Mouse (Mus musculus) midbrain, embryonic 11.5 days (tissue): Measurements from ENCODE around the gene Sbno1. TPM values are rescaled to one million over a fixed set of nuclear protein-coding genes. Genes with fewer than 3 reads are reported as not detected.

ENCODE experiments used
- ATAC-seq: fragments of 200-750 bp; cut with Nextera tagmentation; 2 replicates; pipeline ENCODE4 v1.8.0; 2017; ENCODE audit warnings: moderate TSS enrichment, moderate library complexity; ENCODE audit not compliant: low FRiP score
- DNase-seq: peaks from one replicate; pipeline ENCODE4 v3.0.0; 2015; ENCODE audit warnings: low spot score; ENCODE audit errors: missing footprints
- H3K27ac ChIP-seq: fragments of 300-500 bp; sonication (generic); 2 replicates; pipeline ENCODE4 v1.5.1; 2014; ENCODE audit warnings: low read depth, low read length
- H3K27me3 ChIP-seq: fragments of 300-500 bp; sonication (generic); 2 replicates; pipeline ENCODE4 v1.6.1; 2014; ENCODE audit warnings: mild to moderate bottlenecking, low read length, moderate library complexity, mixed read lengths; ENCODE audit not compliant: control insufficient read depth, insufficient read depth
- H3K36me3 ChIP-seq: fragments of 300-500 bp; sonication (generic); 2 replicates; pipeline ENCODE4 v1.6.1; 2014; ENCODE audit warnings: mild to moderate bottlenecking, low read length, moderate library complexity, mixed read lengths; ENCODE audit not compliant: control insufficient read depth, insufficient read depth
- H3K4me1 ChIP-seq: fragments of 300-500 bp; sonication (generic); 2 replicates; pipeline ENCODE4 v1.6.1; 2014; ENCODE audit warnings: low read length; ENCODE audit not compliant: control insufficient read depth, insufficient read depth
- H3K4me2 ChIP-seq: fragments of 300-500 bp; sonication (generic); 2 replicates; pipeline ENCODE4 v1.6.1; 2014; ENCODE audit warnings: mild to moderate bottlenecking, moderate library complexity
- H3K4me3 ChIP-seq: fragments of 300-500 bp; sonication (generic); 2 replicates; pipeline ENCODE4 v1.5.1; 2014; ENCODE audit warnings: low read depth, low read length
- H3K9ac ChIP-seq: fragments of 300-500 bp; sonication (generic); 2 replicates; pipeline ENCODE4 v1.6.1; 2014; ENCODE audit warnings: low read length
- H3K9me3 ChIP-seq: fragments of 300-500 bp; sonication (generic); 2 replicates; pipeline ENCODE4 v1.6.1; 2016; ENCODE audit warnings: low read length; ENCODE audit not compliant: control insufficient read depth
- WGBS: fragments of 180-500 bp; shearing (Covaris S2); extraction: QIAGEN DNeasy Blood & Tissue Kit; methylation state at CpG from one replicate; pipeline ENCODE4 v1.1.7; 2014; 5-methylcytosine and 5-hydroxymethylcytosine counted together
- microRNA-seq: library from miRNA; unstranded; fragments of <30 nt; microRNA quantifications from one replicate; pipeline ENCODE4, GENCODE M21; 2017
- polyA plus RNA-seq: library from polyadenylated mRNA; unstranded; fragments of >200 nt; fragmentation: Nextera tagmentation; extraction: Ambion mirVana; gene quantifications from 2 replicates; pipeline ENCODE4 v1.2.1, GENCODE M21; 2014

Gene Sbno1
- polyA plus RNA-seq, 1 experiment from 2014 or later: 78.6 TPM

DNA sequence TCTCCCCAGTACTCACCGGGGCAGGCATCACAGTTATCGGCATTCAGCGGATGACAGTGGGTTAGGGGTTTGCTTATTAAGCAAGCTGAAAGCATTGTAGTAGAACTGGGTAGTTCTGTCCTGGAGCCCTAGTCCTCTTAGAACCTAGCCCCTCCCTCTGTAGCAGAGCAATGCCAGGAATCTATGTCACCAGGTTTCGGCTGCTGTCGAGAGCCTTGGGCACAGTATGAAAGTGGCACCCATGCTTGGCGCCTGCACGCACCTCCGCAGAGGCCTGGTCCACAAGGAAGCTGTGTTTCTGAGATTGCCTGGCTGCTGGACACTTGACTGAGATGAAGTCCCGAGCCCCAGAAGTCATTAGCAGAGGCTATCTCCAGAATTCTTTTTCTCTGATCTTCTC, 88.7 kb downstream of the Sbno1 start:
- Histone ChIP-seq H3K9me3 (no peaks in the 10 kb centered on the region), H3K36me3 (no peaks in the 10 kb centered on the region), H3K27me3 (no peaks in the 10 kb centered on the region), H3K4me2 (no peak overlapping the region), H3K9ac (no peak overlapping the region), H3K4me3 (no peak overlapping the region), H3K4me1 (peaks cover 6% of the 10 kb centered on the region; the same call in 1 of the 2 replicates), H3K27ac (no peak overlapping the region)
- ATAC-seq: no peak
- DNase-seq: no peak
- 92% methylated on average over 9 of the region's 9 CpGs for WGBS

- Histone ChIP-seq H3K4me3 (no peak overlapping the region), H3K36me3 (no peaks in the 10 kb centered on the region), H3K9me3 (no peaks in the 10 kb centered on the region), H3K4me2 (no peak overlapping the region), H3K27ac (peak overlapping the region; percentile 75), H3K9ac (peak overlapping the region; percentile 33; the same call in 1 of the 2 replicates), H3K4me1 (peaks cover 6% of the 10 kb centered on the region; the same call in 1 of the 2 replicates), H3K27me3 (no peaks in the 10 kb centered on the region)
- 54% methylated on average over 6 of the region's 6 CpGs for WGBS
- DNase-seq (no peak), ATAC-seq (peak; percentile 83)
These were observed 91.4 kb downstream of the Sbno1 start for GRCm38 (mm10) chr5:124334392-124334791.

DNA sequence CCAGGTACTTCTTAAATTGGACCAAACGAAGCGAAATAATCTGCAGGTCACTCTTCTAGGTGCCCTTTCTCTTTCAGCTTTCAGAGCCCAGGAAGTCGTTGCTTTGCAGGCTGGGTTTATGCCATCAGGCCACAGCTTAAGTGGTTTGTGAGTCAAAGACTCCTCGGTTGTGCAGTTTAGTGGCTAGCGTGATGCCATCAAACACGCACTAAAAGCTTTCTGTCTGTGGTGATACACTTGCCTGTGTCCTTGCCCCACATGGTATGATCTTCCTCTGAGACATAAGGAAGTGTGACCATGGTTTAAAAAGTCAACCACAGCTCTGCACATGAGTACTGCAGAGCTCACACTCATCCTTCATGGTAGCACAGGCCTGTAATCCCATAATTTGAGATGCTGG, 95.7 kb downstream of the Sbno1 start:
- Histone ChIP-seq H3K27ac (no peak overlapping the region), H3K4me2 (no peak overlapping the region), H3K27me3 (no peaks in the 10 kb centered on the region), H3K36me3 (no peaks in the 10 kb centered on the region), H3K4me1 (peaks cover 20% of the 10 kb centered on the region), H3K9me3 (no peaks in the 10 kb centered on the region), H3K9ac (no peak overlapping the region), H3K4me3 (no peak overlapping the region)
- DNase-seq (no peak), ATAC-seq (no peak)
- WGBS: 91% methylated on average over 6 of the region's 6 CpGs

GRCm38 (mm10) chr5:124327510-124328364, 98.1 kb downstream of the Sbno1 start, which contains the start of the genes Mphosph9 and 2810006K23Rik:
TSS of gene Mphosph9 (minus strand) at chr5:124327972.
TSS of gene 2810006K23Rik (plus strand) at chr5:124328089.
- peak within 1 kb of the TSS; percentile 73 for H3K4me3 ChIP-seq
- no peaks in the 10 kb centered on the region for H3K27me3 ChIP-seq
- DNase-seq (peak; percentile 100), ATAC-seq (peak; percentile 98)
- H3K27ac ChIP-seq: peak within 1 kb of the TSS; percentile 95
- peak within 1 kb of the TSS; percentile 83 for H3K4me2 ChIP-seq
- under 1% methylated on average over 69 of the region's 72 CpGs for WGBS
- H3K9ac ChIP-seq: peak within 1 kb of the TSS; percentile 86
- H3K36me3 ChIP-seq: peaks cover 4% of the 10 kb centered on the region; the same call in 1 of the 2 replicates
- H3K9me3 ChIP-seq: no peaks in the 10 kb centered on the region
- peaks cover 14% of the 10 kb centered on the region for H3K4me1 ChIP-seq

GRCm38 (mm10) chr5:124326829-124327228, 99.0 kb downstream of the Sbno1 start:
- H3K27me3 ChIP-seq: no peaks in the 10 kb centered on the region
- peak overlapping the region; percentile 73 for H3K4me3 ChIP-seq
- ATAC-seq: no peak
- DNase-seq: peak; percentile 91
- no peaks in the 10 kb centered on the region for H3K9me3 ChIP-seq
- peaks cover 14% of the 10 kb centered on the region for H3K4me1 ChIP-seq
- H3K4me2 ChIP-seq: peak overlapping the region; percentile 64
- WGBS: 4% methylated on average over 8 of the region's 8 CpGs
- no peak overlapping the region for H3K27ac ChIP-seq
- peak overlapping the region; percentile 86 for H3K9ac ChIP-seq
- peaks cover 4% of the 10 kb centered on the region; the same call in 1 of the 2 replicates for H3K36me3 ChIP-seq

Small RNA genes lying within 50 kb of the gene (microRNA-seq; reads per million reads assigned to microRNA genes)
- 1.1 reads per million for gene Gm27486

Other genes with a start within 250 kb of the Sbno1 start
- 4.6 and 5.0 TPM in 2 replicates for gene Pitpnm2, start 176.2 kb downstream of the Sbno1 start, polyA plus RNA-seq
- gene Mphosph9, start 98.0 kb downstream of the Sbno1 start, polyA plus RNA-seq: 12.3 and 13.6 TPM in 2 replicates
- 22.0 and 23.9 TPM in 2 replicates for gene 2810006K23Rik, start 97.9 kb downstream of the Sbno1 start, polyA plus RNA-seq
- gene Cdk2ap1, start 62.9 kb downstream of the Sbno1 start, polyA plus RNA-seq: 215 and 262 TPM in 2 replicates
- gene Kmt5a, start 13.9 kb upstream of the Sbno1 start, polyA plus RNA-seq: 76.6 and 90.0 TPM in 2 replicates
- 19.6 and 23.1 TPM in 2 replicates for gene Rilpl2, start 52.4 kb upstream of the Sbno1 start, polyA plus RNA-seq
- gene Snrnp35, start 57.1 kb upstream of the Sbno1 start, polyA plus RNA-seq: 15.6 and 17.3 TPM in 2 replicates
- 17.7 and 21.7 TPM in 2 replicates for gene Rilpl1, start 105.4 kb upstream of the Sbno1 start, polyA plus RNA-seq
- 490 and 523 TPM in 2 replicates for gene Tmed2, start 114.7 kb upstream of the Sbno1 start, polyA plus RNA-seq
- 13.2 and 15.0 TPM in 2 replicates for gene Ddx55, start 126.9 kb upstream of the Sbno1 start, polyA plus RNA-seq
- 84.6 and 87.3 TPM in 2 replicates for gene Eif2b1, start 153.1 kb upstream of the Sbno1 start, polyA plus RNA-seq
- gene Gtf2h3, start 153.1 kb upstream of the Sbno1 start, polyA plus RNA-seq: 73.0 and 85.9 TPM in 2 replicates
- 40.3 and 42.5 TPM in 2 replicates for gene Atp6v0a2, start 202.6 kb upstream of the Sbno1 start, polyA plus RNA-seq